Mouse (Mus musculus) hindbrain, postnatal 0 days (tissue): ENCODE results near the gene 4430402I18Rik. TPM values are rescaled to one million over a fixed set of nuclear protein-coding genes. Genes with fewer than 3 reads are reported as not detected.

ENCODE experiments used
- ATAC-seq: fragments of 200-750 bp; cut with Nextera tagmentation; 2 replicates; pipeline ENCODE4 v1.8.0; 2017; ENCODE audit warnings: mild to moderate bottlenecking, moderate TSS enrichment, moderate library complexity
- DNase-seq: peaks from one replicate; pipeline ENCODE4 v3.0.0-alpha.2; 2015; ENCODE audit warnings: low spot score
- H3K27ac ChIP-seq: fragments of 300-500 bp; sonication (generic); 2 replicates; pipeline ENCODE4 v1.5.1; 2014; ENCODE audit warnings: mild to moderate bottlenecking
- H3K27me3 ChIP-seq: fragments of 300-500 bp; sonication (generic); 2 replicates; pipeline ENCODE4 v1.6.1; 2014; ENCODE audit warnings: low read length, mixed read lengths; ENCODE audit not compliant: insufficient read depth
- H3K36me3 ChIP-seq: fragments of 300-500 bp; sonication (generic); 2 replicates; pipeline ENCODE4 v1.6.1; 2014; ENCODE audit warnings: low read length, mixed read lengths; ENCODE audit not compliant: insufficient read depth
- H3K4me1 ChIP-seq: fragments of 300-500 bp; sonication (generic); 2 replicates; pipeline ENCODE4 v1.6.1; 2014; ENCODE audit warnings: antibody characterized with exemption, low read length, mixed read lengths; ENCODE audit not compliant: insufficient read depth
- H3K4me2 ChIP-seq: fragments of 300-500 bp; sonication (generic); 2 replicates; pipeline ENCODE4 v1.6.1; 2014; ENCODE audit warnings: low read depth, mild to moderate bottlenecking, low read length, moderate library complexity, mixed read lengths
- H3K4me3 ChIP-seq: fragments of 300-500 bp; sonication (generic); 2 replicates; pipeline ENCODE4 v1.5.1; 2014; ENCODE audit warnings: low read length
- H3K9ac ChIP-seq: fragments of 300-500 bp; sonication (generic); replicated peaks from 2 replicates; pipeline ENCODE4 v1.6.1; 2014; ENCODE audit warnings: mild to moderate bottlenecking, low read length, moderate library complexity, mixed read lengths
- H3K9me3 ChIP-seq: fragments of 300-500 bp; sonication (generic); 2 replicates; pipeline ENCODE4 v1.6.1; 2016; ENCODE audit warnings: low read length, mixed read lengths
- CTCF ChIP-seq: IDR thresholded peaks from 2 replicates; pipeline ENCODE4 v1.5.1; 2016; ENCODE audit warnings: antibody characterized with exemption, control low read depth, low read depth
- WGBS: fragments of 180-500 bp; shearing (Covaris S2); extraction: QIAGEN DNeasy Blood & Tissue Kit; methylation state at CpG from one replicate; pipeline ENCODE4 v1.1.7; 2014; 5-methylcytosine and 5-hydroxymethylcytosine counted together
- polyA plus RNA-seq: library from polyadenylated mRNA; unstranded; fragments of >200 nt; fragmentation: Nextera tagmentation; extraction: Ambion mirVana; gene quantifications from 2 replicates; pipeline ENCODE4 v1.2.1, GENCODE M21; 2015
- total RNA-seq: library from RNA; depleted of rRNA; stranded (reverse); fragments of >200 nt; gene quantifications from 2 replicates; pipeline ENCODE4 v1.2.3, GENCODE M21; 2014; rRNA removed

Gene 4430402I18Rik
- total and polyA plus RNA-seq, 2 experiments from 2014 or later: 1.7 to 2.4 TPM

- Histone ChIP-seq H3K27ac (no peak overlapping the region), H3K9me3 (no peaks in the 10 kb centered on the region), H3K9ac (no peak overlapping the region), H3K36me3 (no peaks in the 10 kb centered on the region), H3K4me2 (no peak overlapping the region), H3K27me3 (no peaks in the 10 kb centered on the region), H3K4me3 (no peak overlapping the region), H3K4me1 (no peaks in the 10 kb centered on the region)
- 96% methylated on average over 3 of the region's 3 CpGs for WGBS
- no peak for DNase-seq
- TF ChIP-seq CTCF: no peak
- no peak for ATAC-seq
Measured at GRCm38 (mm10) chr19:28850510-28850909, 117.1 kb downstream of the 4430402I18Rik start.

- Histone ChIP-seq H3K36me3 (no peaks in the 10 kb centered on the region), H3K27ac (no peak overlapping the region), H3K4me3 (no peak overlapping the region), H3K9ac (no peak overlapping the region), H3K4me2 (no peak overlapping the region), H3K9me3 (no peaks in the 10 kb centered on the region), H3K4me1 (no peaks in the 10 kb centered on the region), H3K27me3 (no peaks in the 10 kb centered on the region)
- WGBS: 59% methylated on average over 8 of the region's 8 CpGs
- DNase-seq (peak; percentile 65), ATAC-seq (peak; percentile 53; the same call in 1 of the 2 replicates)
- TF ChIP-seq CTCF: no peak
Measured at GRCm38 (mm10) chr19:28844946-28845710, 122.5 kb downstream of the 4430402I18Rik start.

Other genes with a start within 250 kb of the 4430402I18Rik start
- 67.3 and 75.1 TPM in 2 replicates for gene Slc1a1, start 132.8 kb downstream of the 4430402I18Rik start, total RNA-seq
- gene Slc1a1, start 132.8 kb downstream of the 4430402I18Rik start, polyA plus RNA-seq: 45.7 and 49.0 TPM in 2 replicates
- gene Plpp6, start 3.8 kb downstream of the 4430402I18Rik start, total RNA-seq: 20.9 and 21.6 TPM in 2 replicates
- 13.8 and 14.2 TPM in 2 replicates for gene Plpp6, start 3.8 kb downstream of the 4430402I18Rik start, polyA plus RNA-seq
- 40.0 and 61.8 TPM in 2 replicates for gene Cdc37l1, start 22.6 kb upstream of the 4430402I18Rik start, total RNA-seq
- gene Cdc37l1, start 22.6 kb upstream of the 4430402I18Rik start, polyA plus RNA-seq: 34.6 and 36.2 TPM in 2 replicates
- 86.9 and 90.1 TPM in 2 replicates for gene Ak3, start 80.2 kb upstream of the 4430402I18Rik start, total RNA-seq
- gene Ak3, start 80.2 kb upstream of the 4430402I18Rik start, polyA plus RNA-seq: 67.4 and 71.2 TPM in 2 replicates
- gene Rcl1, start 133.6 kb upstream of the 4430402I18Rik start, total RNA-seq: 16.0 and 18.0 TPM in 2 replicates
- 33.0 and 33.3 TPM in 2 replicates for gene Rcl1, start 133.6 kb upstream of the 4430402I18Rik start, polyA plus RNA-seq